Mouse (Mus musculus): Measurements from ENCODE around the gene Rab31.

Rab31 gene

DNA sequence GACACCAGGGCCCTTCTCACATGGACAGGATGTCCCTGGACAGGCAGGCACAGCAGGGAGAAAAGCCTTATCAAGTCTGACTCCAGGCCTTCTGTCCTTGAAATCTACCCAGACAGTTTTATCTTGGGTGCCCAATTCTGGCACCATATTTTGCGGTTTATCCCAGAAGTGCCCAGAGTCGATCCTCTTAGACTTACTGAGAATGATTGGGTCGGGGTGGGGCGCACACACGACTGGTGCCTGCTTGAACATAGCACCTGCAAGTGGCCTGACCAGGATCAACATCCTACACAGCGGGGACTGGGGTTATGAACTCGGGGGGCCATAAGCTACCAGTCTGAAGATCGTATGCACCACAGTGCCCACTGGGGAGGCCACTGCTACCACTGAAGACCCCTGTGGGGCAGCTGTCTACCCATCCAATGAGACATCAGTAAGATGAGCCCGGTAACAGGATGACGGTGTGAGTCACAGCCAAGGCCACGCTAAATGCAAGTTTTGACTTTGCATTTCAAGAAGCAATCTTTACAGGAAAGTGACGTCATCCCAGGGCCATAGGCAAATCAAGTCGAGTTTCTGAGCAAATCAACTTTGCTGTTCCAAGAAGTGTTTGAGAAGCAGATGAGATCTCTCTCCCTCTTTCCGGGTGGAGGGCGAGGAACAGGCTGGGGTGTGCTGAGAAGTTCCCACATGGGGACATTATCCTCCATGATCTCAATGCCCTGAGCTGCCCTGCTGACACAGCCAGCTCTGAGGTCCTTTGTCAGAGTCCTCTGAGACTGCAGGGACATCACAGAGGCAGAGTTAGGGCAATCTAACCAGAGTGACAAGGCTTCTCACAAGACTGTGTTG lies 32.5 kb downstream of the Rab31 start:
- in situ Hi-C loops (cut with MboI) = no loop called here

DNA sequence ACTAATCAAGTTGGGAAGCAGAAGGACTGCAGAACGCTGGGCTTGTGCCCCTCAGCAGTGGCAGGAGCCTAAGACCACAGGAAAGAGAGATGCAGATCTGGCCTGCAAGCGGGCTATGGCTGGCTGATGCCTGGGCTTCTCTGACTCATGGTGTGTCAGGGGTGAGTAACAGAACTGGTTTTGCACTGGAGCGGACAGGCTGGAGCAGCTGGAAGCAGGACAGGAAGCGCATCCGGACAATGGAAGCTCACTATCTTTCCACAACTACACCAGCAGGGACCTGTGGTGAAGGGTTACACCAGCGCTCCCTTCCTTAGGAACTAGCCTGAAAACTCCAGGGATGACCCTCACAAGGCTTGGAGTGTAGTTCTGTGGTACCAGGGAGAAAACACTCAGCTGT lies 34.9 kb downstream of the Rab31 start:
- in situ Hi-C loops (cut with MboI) = no loop called here

DNA sequence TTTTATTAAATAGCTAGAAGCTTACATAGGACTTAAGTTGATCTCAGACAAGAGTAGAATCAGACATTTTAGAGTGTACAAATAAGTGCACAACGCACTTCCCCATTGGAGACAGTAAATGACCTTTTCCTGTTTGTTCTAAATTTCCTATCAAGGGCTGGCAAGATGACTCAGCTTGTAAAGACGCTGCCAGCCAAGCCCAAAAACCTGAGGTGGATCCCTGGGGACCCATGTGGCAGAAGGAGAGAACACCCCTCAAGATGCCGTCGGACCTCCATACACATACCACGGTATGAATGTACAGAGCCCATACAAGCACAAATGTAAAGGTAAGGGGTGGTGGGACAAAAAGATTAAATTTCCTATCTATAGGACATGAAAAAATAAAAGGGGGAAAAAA lies 35.4 kb downstream of the Rab31 start:
- in situ Hi-C loops (cut with MboI) = no loop called here

DNA sequence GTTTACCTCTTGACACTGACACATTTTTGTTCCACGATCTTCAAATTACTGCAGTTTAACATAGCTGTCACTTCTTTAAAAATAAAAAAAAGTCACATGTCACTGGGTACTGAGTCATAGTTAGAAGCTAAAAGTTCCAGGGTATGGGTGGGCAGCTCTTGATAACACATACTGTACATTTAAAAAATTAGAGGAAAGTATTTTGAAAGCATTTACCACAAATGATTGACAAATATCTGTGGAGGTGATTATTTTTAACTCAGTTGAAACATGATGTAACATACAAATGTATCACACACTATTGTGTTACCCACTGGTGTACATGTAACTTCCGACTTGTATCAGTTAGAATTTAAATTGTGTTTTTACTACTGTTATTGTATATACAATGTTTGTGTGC lies 37.5 kb downstream of the Rab31 start:
- in situ Hi-C loops (cut with MboI) = no loop called here

DNA sequence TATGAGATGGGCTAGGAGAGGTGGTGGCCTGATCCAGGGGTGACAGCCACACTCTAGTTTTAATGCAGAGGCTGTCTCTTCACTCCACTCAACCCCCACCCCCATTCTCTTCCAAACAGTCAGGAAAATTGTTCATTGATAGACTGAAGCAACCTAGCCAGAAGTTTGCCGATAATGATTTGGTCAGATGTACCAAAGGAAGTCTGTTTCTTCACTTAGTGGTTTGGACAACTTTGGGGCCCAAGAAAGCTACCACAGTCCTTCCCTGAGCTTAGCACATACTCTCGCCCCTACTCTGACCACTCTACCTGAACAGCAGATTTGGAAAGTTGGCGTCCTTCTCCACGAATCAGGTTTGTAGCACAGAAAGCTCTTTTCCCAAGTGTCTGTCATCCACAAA lies 39.9 kb downstream of the Rab31 start:
- in situ Hi-C loops (cut with MboI) = no loop called here

DNA sequence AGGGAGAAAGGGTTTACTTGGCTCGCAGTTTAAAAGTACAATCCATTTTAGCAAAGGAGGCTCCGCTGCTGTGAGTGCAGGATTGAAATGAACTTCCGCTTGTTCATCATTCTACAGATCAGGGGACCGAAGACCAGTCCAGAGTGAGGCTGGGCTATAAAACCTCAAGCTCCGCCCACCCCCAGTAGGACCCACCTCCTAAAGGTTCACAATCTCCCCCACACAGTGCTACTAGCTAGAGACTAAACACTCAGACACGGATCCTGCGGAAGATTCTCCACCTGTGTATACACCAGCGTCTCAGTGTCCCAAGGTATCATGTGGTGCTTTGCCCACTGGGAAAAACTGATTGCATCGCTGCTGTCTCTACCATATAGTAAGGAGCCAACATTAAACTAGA lies 40.8 kb downstream of the Rab31 start:
- in situ Hi-C loops (cut with MboI) = no loop called here

DNA sequence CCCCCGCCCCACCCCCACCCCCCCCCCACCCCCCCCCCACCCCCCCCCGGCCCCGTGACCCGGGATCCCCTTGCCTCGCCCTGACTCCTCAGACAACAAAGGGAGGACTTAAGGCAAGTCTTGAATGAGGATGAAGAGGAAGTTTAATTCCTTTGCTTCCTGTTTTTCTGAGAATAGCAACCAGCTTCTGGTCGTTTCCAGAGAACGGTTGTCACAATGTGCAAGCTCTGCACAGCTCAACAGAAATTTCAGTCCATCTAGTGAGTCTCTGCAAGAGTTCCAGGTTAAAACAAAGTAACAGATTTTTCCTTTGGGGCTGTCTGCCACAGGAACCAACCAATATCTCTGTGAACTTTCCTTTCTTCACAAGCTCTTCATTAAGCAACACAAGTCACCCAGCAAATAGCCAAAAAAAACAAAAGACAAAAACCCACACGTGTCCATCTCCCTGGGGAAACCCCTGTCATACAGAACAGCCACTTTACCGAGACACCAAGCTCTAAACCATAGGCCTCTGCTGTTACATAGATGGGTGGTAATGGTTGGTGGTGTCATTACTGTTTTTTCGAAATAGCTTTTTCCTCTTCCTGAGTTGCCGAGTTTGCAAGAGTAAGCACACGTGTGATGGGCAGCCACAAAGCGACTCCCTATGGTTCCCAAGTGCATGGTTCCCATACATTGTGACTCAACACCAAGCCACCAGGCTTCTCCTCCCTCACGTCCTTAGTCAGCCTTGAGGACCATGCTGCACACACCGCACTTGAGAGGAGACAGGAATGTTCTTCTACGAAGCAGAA lies 42.4 kb downstream of the Rab31 start:
- in situ Hi-C loops (cut with MboI) = no loop called here

DNA sequence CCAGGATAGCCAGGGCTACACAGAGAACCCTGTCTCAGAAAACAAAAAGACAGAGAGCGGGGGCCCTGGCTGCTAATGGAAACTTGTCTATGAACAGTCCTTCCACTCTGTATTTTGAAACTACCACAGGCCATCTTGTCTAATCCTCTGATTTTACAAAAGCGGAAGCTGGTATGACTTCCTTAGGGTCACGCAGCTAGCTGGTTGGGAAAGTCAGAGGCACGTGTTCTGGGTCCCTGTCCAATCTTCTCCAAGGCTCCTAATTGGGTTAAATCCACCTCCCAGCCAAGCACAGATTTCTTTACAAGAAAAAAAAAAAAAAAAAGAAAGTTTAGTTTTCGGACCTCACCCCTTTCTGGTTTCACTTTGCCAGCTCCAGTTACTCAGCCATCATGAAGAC lies 45.8 kb downstream of the Rab31 start:
- in situ Hi-C loops (cut with MboI) = no loop called here

DNA sequence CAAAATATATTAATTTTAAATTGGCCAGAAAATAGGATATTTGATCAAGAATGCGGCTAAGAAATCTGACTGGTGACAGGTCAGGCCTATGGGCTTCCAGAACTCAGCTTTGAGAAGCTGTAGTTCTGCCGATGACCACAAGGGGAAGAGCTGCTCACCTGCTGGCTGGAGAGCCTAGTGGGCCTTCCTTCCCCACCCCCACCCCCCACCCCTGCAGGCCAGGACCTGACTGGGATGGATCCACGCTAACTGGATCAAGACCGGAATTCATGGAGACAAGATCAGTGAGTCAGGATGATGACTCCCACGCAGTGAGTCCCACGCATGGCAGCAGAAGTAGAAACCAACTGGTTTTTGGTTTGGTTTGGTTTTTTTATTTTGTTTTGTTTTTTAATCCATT lies 46.3 kb downstream of the Rab31 start:
- in situ Hi-C loops (cut with MboI) = no loop called here

DNA sequence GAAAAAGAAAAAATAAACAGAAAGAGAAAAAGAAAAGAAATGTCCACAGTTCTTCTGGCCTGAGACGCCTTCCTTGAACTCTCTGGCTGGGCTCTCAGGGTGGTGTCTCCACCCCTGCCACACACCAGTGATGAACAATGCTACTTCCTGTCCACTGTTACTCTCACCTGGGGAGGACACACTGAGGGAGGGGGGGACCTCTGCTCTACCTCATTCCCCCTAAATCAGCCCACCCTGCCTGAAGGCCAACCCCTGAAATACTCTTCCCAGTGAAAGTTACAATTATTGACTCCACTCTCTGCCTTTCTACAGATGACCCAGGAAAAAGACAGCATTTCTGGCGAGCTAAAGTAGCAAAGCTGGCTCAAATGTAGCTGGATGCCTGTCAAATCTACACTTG lies 46.7 kb downstream of the Rab31 start:
- in situ Hi-C loops (cut with MboI) = no loop called here

DNA sequence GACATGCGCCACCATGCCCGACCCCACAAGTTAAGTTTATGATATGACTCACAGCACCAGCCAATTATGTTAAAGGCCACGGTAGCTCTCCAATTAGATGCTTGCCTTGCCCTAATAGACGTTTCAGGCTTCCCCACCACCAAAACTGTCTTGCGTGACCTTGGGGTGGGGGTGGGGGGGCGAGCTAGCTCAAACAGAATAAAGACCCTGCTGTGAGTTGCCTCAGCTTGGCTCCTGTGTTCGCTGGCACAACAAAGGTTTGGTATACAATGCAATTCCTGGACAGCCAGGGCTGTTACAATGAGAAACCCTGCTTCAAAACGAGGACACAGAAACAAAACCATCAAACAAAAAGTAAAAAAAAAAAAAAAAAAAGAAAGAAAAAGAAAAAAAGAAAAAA lies 47.2 kb downstream of the Rab31 start:
- in situ Hi-C loops (cut with MboI) = no loop called here

DNA sequence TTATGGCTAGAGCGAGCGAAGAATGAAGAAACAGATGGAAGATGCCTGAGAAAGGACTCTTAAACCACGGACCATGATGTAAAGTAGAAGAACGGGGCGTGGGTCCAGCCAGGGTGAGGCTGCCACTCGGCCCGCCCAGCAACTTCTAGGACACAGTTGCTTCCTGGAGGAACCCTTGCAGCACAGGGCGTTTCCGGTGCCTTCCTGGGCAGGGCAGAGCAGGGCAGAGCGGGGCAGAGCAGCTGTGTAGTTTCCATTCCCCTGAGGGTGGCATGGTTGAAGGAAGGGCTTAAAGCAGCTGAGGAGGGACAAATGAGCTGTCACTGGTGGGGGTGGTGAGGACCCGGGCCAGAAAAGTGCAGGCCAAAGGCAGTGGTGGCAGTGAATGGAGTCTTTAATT lies 48.3 kb downstream of the Rab31 start:
- in situ Hi-C loops (cut with MboI) = no loop called here

DNA sequence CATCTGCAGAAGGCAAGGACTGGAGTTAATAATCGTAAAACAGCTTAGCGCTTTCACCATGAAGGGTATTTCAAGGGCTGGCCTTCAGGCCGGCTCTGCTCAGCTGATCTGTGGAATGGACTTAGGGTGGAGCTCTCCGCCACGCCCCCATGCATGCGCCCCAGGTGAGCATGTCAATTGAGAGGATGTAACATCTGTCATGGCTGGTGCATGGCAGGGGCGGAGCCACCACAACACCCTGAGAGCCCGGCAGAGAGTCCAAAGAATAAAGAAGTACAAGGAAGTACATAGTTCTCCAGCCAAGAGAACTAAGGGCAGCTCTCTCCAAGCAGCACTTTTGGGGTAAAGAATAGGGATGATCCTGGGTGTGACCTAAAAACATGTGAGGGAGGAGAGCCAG lies 48.9 kb downstream of the Rab31 start:
- in situ Hi-C loops (cut with MboI) = no loop called here

DNA sequence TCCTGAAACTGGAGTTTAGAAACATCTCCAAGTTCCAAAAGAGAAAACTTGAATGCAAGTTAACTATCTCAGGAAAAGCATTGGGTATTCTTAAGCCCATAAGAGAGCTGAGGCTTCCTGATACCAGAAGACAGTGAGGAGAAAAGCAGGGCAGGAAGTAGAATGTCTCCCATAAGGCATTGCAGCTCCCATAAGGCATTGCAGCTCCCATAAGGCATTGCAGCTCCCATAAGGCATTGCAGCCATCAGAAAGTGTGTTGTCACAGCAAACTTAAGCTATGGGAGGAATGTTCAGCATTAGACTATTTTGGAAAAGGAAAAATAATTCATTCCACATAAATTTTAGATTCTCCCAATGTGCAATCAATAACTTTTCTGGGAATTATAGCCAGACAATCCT lies 51.2 kb downstream of the Rab31 start:
- in situ Hi-C loops (cut with MboI) = no loop called here

DNA sequence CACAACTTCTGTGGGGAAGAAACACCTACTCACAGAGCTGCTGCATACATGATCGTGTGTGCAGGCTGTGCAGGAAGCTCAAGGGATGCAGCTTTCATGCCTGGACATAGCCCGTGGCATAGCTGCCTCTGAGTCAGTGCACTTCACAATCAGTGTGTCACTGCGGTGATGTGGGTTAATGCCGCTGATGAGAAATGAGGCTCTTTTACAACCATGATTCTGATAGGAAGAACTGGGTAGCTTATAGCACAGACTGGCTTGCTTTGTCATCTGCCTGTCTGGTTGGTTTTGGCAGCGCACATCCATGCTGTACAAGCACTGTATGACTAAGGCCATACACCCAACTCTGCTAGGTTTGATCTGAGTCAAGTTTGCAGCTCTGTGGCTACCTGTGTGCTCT lies 52.7 kb downstream of the Rab31 start:
- in situ Hi-C loops (cut with MboI) = no loop called here

DNA sequence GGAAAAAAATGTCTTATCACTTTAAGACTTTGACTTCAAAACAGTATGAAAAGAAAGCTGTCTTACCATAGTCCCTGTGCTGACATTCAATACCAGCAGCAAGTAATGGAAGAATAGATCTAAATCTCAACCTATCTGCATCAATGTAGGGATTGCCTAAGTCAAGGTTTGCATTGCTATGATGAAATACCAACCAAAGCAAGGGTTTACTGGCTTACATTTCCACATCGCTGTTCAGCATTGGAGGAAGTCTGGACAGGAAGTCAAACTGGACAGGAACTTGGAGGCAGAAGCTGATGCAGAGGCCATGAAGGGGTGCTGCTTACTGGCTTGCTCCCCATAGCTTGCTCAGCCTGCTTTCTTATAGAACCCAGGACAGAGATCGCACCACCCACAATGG lies 54.0 kb downstream of the Rab31 start:
- in situ Hi-C loops (cut with MboI) = no loop called here

DNA sequence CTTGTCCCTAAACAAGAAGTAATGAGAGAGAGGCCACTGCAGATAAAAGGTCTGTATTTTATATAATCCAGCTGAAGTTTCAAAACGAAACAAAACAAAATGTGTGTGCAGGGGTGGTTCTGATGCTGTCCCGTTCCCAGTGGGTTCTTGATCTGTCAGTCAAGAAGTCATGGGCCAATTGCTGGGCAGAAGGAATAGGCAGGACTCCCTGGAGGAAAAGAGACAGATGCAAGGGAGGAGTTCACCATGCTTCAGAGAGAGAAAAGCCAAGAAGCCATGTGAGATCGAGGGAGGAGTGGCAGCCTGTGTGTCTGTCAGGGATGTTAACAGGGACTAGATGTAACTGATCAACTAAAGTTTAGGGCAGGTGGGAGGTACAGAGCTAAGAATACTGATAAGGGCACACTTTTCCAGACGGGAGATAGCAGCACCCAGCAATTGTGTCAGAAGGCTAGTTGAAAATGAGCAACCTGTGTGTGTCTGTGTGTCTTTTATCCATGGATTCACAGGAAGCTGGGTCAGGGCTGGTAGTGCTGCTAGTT lies 54.8 kb downstream of the Rab31 start:
- in situ Hi-C loops (cut with MboI) = no loop called here

DNA sequence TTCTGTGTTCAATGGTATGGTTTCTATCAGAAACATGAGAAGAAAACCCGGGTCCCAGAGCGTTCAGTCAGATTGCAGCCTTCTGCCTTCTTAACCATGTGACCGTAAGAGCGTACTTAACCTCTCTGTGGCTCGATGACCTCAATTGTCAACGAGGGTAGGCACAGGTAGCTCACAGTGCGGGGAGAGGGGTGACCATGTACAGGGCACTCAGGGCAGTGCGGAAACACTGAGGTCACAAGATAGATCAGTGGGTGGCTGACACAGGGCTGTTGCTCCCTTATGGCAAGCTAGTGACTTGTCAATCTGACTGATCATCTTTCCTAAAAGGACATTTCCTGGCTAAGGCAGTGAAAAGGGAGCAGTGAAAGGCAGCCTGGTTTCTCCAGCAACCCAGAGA lies 58.5 kb downstream of the Rab31 start:
- in situ Hi-C loops (cut with MboI) = no loop called here

DNA sequence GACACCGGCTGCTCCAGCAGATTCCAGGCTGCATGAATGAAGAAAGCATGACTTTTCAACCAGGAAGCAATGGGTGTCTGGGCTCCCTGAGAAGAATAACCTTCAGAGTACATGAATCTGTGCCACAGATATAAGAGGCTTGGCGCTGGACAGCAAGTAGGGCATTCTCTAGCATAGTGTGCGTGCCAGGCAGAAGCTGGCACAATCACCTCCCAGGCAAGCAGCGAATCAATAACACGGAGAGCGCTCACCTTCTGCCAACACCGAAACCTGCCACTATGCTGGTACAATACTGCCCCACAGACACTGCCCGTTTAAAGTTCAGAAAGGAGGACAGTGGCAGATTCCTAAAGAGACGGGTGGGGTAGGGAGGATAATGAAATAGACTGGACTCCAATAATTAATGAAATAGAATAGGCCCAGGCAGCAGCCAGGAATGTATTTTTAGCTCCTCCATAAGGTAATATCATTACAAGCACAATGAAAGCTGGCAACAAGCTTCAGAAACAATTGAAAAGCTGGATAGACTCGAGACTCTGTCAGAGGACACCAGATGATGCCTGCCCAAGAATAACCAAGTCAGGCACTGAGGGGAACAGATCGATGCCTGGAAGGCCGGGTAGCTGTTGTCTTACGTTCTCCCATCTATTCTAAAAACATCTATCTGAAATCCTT lies 59.6 kb downstream of the Rab31 start:
- in situ Hi-C loops (cut with MboI) = no loop called here

DNA sequence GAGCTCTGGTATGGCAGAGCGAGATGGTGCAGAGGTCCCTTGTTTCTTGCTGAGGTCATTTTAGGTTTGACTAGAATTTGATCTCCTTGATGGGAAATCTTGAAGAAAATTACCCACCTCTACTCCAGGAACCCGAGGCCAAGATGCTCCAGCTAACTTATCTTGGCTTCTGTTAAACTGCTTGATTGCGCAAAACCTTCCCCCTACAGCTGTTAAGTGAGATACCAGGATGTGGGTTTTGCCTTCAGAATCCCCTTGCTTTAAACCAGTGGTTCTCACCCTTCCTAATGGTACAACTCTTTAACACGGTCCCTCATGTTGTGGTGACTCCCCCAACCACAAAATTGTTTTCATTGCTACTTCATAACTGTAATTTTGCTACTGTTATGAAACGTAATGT lies 60.8 kb downstream of the Rab31 start:
- in situ Hi-C loops (cut with MboI) = no loop called here

DNA sequence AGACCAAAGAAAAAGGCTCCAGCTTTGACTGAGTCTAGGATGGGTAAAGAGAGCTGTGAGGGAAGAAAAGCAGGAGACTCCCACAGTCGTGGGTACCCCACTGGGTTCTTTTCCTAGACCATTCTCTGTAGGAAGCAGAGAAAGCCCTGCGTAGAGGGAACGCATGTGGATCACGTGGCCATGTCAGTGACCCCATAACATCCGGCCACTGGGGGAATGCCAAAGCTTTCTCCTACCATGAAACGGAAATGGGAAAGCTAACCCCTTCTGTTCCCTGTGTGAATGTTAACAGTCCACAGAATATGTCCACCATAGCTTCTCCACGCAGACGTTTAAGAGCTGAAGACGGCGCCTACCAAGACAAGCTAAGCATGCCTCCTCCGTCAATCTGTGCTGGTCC lies 62.0 kb downstream of the Rab31 start:
- in situ Hi-C loops (cut with MboI) = no loop called here

DNA sequence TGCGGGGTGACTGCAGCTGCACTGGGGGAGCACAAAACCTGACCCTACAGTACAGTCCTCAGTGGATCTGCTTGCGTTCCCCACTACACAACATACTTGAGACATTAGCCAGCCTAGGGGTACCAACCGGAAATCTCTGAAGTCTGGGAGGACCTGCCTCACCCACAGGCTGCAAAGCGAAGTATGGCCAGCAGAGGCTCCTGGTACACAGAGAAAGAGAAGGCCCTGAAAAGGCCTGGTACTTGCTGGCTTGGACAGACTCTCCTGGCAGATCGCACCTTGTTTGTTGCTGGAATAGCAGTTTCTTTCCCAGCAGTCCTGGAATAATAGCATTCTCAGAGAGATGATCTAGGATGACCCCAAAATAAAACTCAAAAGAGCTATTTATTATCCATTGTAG lies 66.3 kb downstream of the Rab31 start:
- in situ Hi-C loops (cut with MboI) = no loop called here
